Mouse (Mus musculus) kidney, postnatal 14 days (tissue): ENCODE results near the gene Vmn1r113.
"Not testable (repeated sequence)": the region's sequence is repeated elsewhere in the genome, so short reads cannot be mapped to it uniquely, and the experiment has no call there.

ENCODE experiments used
- DNase-seq: peaks from one replicate; pipeline ENCODE4 v3.0.0; 2022; ENCODE audit warnings: mixed read lengths

Vmn1r113 gene

DNA sequence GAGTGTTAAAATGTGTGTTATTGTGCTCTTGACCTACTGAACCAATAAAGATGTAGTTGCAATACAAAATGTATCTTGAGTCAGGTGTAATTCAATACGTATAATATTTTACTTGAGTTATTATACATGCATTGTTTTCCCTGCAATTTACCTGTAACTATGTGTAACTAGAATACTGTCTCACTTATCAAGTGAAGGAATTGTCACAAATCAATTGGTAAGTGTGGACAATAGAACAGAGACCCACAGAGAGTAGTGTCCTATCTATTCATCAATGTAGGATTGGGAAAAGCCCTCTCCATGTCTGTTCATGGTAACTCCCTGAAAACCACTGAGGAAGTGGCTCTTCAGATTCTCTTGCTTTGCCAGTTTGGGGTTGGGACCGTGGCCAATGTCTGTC is at the start of gene Vmn1r113:
Vmn1r113 (plus strand) TSS at position 301 of the 400 bp plus-strand sequence.
- DNase-seq, result not testable (repeated sequence)

DNA sequence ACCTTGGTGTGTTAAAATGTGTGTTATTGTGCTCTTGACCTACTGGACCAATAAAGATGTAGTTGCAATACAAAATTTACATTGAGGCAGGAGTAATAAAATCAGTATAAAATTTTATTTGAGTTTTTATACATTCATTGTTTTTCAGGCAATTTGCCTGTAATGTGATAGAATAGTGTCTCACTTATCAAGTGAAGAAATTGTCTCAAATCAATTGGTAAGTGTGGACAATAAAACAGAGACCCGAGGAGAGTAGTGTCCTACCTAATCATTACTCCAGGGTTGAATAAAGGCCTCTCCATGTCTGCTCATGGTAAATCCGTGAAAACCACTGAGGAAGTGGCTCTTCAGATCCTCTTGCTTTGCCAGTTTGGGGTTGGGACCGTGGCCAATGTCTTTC is 16.2 kb upstream of the Vmn1r113 start, which contains the start of gene Vmn1r112:
Vmn1r112 (plus strand) TSS at position 301 of the 400 bp plus-strand sequence.
- not testable (repeated sequence) for DNase-seq

DNA sequence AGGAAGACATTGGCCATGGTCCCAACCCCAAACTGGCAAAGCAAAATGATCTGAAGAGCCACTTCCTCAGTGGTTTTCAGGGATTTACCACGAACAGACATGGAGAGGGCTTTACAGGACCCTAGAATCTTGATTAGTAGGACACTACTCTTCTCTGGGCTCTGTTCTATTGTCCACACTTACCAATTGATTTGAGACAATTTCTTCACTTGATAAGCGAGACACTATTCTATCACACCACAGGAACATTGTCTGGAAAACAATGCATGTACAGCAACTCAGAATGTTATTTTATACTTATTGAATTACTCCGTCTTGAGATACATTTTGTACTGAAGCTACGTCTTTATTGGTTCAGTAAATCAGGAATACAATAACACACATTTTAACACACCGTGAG is 25.0 kb downstream of the Vmn1r113 start, which contains the start of gene Vmn1r114:
Vmn1r114 (minus strand) TSS at position 101 of the 400 bp plus-strand sequence.
- DNase-seq, result not testable (repeated sequence)
